Mouse (Mus musculus) forebrain, embryonic 13.5 days (tissue): Measurements from ENCODE around the gene Ywhab. TPM values are rescaled to one million over a fixed set of nuclear protein-coding genes. Genes with fewer than 3 reads are reported as not detected.

Experiments used
- ATAC-seq: fragments of 200-750 bp; cut with Nextera tagmentation; 2 replicates; pipeline ENCODE4 v1.8.0; 2017
- H3K27ac ChIP-seq: fragments of 300-500 bp; sonication (generic); 2 replicates; pipeline ENCODE4 v1.5.1; 2015; ENCODE audit warnings: inconsistent platforms, mild to moderate bottlenecking, moderate library complexity
- H3K27me3 ChIP-seq: fragments of 300-500 bp; sonication (generic); 2 replicates; pipeline ENCODE4 v1.6.1; 2015; ENCODE audit warnings: mild to moderate bottlenecking, inconsistent platforms
- H3K36me3 ChIP-seq: fragments of 300-500 bp; sonication (generic); 2 replicates; pipeline ENCODE4 v1.6.1; 2015; ENCODE audit warnings: mild to moderate bottlenecking, inconsistent platforms; ENCODE audit not compliant: poor library complexity, severe bottlenecking
- H3K4me1 ChIP-seq: fragments of 300-500 bp; sonication (generic); 2 replicates; pipeline ENCODE4 v1.6.1; 2015; ENCODE audit warnings: inconsistent platforms
- H3K4me2 ChIP-seq: fragments of 300-500 bp; sonication (generic); 2 replicates; pipeline ENCODE4 v1.6.1; 2015; ENCODE audit warnings: inconsistent platforms, mild to moderate bottlenecking, moderate library complexity
- H3K4me3 ChIP-seq: fragments of 300-500 bp; sonication (generic); 2 replicates; pipeline ENCODE4 v1.5.1; 2015; ENCODE audit warnings: mild to moderate bottlenecking, inconsistent platforms
- H3K9ac ChIP-seq: fragments of 300-500 bp; sonication (generic); 2 replicates; pipeline ENCODE4 v1.6.1; 2015; ENCODE audit warnings: mild to moderate bottlenecking, inconsistent platforms
- H3K9me3 ChIP-seq: fragments of 300-500 bp; sonication (generic); replicated peaks from 2 replicates; pipeline ENCODE4 v1.6.1; 2016; ENCODE audit warnings: inconsistent platforms
- WGBS: fragments of 180-500 bp; shearing (Covaris S2); methylation state at CpG from one replicate; pipeline ENCODE4 v1.1.7; 2015; 5-methylcytosine and 5-hydroxymethylcytosine counted together
- polyA plus RNA-seq: library from polyadenylated mRNA; unstranded; fragments of >200 nt; fragmentation: Nextera tagmentation; extraction: Ambion mirVana; gene quantifications from 2 replicates; pipeline ENCODE4 v1.2.1, GENCODE M21; 2015

The Ywhab gene
- 361 and 370 TPM in 2 replicates for polyA plus RNA-seq

DNA sequence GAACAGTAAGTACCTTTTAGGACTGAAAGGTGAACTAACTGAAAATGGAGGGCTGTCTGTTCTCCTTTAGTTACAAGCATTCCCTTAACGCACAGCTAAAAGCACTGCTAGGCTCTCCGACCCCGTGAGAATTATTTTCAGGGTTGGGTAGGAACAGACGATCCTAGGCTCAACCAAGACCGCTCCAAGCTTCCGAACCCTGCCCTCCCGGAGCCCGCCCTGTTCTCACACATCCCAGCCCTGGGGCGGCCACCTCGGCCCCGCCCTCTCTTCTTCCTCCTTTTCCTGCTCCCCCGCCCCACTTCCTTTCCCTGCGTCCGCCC, at the start of gene Ywhab:
Gene Ywhab, plus strand, starts transcription at position 307 of the 323 bp plus-strand sequence.
- Histone ChIP-seq H3K27ac (peak within 1 kb of the TSS; percentile 89), H3K27me3 (no peaks in the 10 kb centered on the region), H3K9ac (peak within 1 kb of the TSS; percentile 97), H3K4me1 (peaks cover 32% of the 10 kb centered on the region), H3K4me2 (peak within 1 kb of the TSS; percentile 91), H3K36me3 (peaks cover 7% of the 10 kb centered on the region), H3K4me3 (peak within 1 kb of the TSS; percentile 99), H3K9me3 (no peaks in the 10 kb centered on the region)
- ATAC-seq = no peak
- 0% methylated on average over 12 of the region's 14 CpGs for WGBS

DNA sequence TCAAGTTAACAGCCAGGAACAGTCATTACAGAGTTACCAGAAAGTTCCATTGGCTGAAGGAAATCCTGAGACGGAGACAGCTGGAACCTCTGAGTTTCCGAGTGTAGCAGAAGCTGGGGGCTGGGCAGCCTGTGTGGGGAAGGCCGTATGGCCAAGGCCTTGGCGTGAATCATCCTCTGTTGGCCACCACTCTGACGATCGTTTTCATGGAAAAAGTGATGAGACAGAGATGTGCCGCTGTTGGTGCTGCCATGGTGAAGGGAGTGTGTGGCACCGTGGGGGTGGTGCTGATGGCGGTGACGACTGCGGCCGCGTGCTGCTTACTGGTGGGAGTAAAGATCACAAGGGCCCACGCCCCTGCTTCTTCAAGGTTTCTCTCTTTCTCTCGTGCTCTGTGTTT, 48.5 kb upstream of the Ywhab start:
- no peaks in the 10 kb centered on the region for H3K9me3 ChIP-seq
- H3K4me2 ChIP-seq = no peak overlapping the region
- no peaks in the 10 kb centered on the region for H3K4me1 ChIP-seq
- WGBS = 83% methylated on average over 15 of the region's 15 CpGs
- no peak overlapping the region for H3K27ac ChIP-seq
- no peak overlapping the region for H3K9ac ChIP-seq
- no peaks in the 10 kb centered on the region for H3K27me3 ChIP-seq
- no peak for ATAC-seq
- H3K36me3 ChIP-seq = no peaks in the 10 kb centered on the region
- H3K4me3 ChIP-seq = no peak overlapping the region

DNA sequence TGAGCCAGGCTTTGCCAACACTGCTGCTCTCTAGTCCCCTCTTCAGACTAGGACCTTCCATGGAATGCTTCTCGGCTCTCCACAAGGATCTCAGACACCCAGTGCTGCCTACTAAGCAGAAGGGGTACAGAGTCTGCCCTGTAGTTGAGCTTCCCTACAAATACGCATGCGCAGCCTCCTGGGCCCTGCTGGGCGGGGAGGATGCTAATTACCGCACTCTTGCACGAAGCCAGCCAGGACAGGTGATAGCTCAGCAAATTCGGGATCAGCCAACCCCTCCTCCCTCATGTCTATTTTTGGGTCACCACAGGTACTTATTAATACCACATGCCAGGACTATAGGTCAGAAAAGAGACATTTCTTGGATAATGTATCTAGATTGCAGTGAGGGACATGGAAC, 46.8 kb upstream of the Ywhab start:
- no peaks in the 10 kb centered on the region for H3K9me3 ChIP-seq
- no peak overlapping the region for H3K9ac ChIP-seq
- H3K27ac ChIP-seq = no peak overlapping the region
- no peak overlapping the region for H3K4me2 ChIP-seq
- no peaks in the 10 kb centered on the region for H3K27me3 ChIP-seq
- no peak for ATAC-seq
- H3K4me1 ChIP-seq = no peaks in the 10 kb centered on the region
- H3K36me3 ChIP-seq = no peaks in the 10 kb centered on the region
- no peak overlapping the region for H3K4me3 ChIP-seq
- WGBS = 72% methylated on average over 7 of the region's 7 CpGs

DNA sequence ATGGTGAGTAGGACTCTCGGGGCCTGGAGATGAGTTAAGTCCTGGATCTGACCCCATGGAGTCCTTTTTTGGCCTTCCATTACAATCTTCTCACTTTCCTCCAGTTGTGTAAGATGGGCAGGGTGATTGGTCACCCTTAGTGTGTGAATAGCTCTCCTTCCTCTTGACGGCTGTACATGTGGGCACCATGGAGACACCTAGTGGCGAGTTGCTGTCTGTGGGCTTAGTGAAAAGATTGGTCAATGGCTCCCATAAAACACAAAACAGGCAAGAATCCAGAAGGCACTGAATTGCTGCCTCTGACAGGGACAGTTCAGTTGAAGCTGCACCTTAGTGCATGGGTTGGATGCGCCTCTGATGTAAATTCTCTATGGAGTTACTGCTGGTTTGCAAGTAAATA, 43.0 kb upstream of the Ywhab start:
- Histone ChIP-seq H3K4me2 (no peak overlapping the region), H3K36me3 (no peaks in the 10 kb centered on the region), H3K4me3 (no peak overlapping the region), H3K9ac (no peak overlapping the region), H3K27me3 (no peaks in the 10 kb centered on the region), H3K9me3 (no peaks in the 10 kb centered on the region), H3K4me1 (no peaks in the 10 kb centered on the region), H3K27ac (no peak overlapping the region)
- peak; percentile 63 for ATAC-seq
- 24% methylated on average over 4 of the region's 4 CpGs for WGBS

DNA sequence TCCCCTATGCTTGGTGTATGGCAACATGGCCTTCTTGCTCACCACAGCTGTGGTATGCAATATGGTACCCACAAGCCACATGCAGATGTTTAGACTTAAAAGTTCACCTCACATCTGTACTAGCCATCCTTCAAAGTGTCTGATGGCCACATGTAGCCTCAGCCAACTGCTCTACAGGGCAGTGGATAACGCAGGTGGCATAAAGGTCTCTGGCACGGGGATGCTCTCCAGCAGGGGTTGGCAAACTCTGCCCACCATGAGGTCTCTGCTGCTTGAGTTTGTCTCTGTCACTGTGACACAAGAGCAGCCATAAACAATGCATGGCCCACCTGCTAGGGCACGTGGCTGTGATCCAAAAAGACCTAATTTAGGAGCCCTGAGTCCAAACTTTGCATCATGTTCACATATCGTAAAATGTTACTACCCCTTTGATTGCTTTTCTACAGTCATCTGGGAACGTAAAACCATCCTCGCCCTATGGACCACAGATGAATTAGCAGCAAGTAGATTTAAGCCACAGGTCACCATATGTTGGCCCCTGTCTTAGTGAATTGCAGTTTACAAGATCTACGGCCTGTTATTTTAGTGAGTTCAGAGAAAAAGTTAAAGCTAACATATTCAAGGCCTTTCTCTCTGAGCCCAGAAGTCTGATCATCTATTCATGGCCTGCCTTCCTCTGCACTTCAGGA, 41.0 kb upstream of the Ywhab start:
- Histone ChIP-seq H3K9me3 (0 out of 2 replicates have a peak, but pooled peaks cover 3% of the 10 kb centered on the region), H3K4me1 (no peaks in the 10 kb centered on the region), H3K9ac (no peak overlapping the region), H3K4me3 (no peak overlapping the region), H3K36me3 (no peaks in the 10 kb centered on the region), H3K27me3 (no peaks in the 10 kb centered on the region), H3K27ac (no peak overlapping the region), H3K4me2 (no peak overlapping the region)
- no peak for ATAC-seq
- 77% methylated on average over 7 of the region's 7 CpGs for WGBS

DNA sequence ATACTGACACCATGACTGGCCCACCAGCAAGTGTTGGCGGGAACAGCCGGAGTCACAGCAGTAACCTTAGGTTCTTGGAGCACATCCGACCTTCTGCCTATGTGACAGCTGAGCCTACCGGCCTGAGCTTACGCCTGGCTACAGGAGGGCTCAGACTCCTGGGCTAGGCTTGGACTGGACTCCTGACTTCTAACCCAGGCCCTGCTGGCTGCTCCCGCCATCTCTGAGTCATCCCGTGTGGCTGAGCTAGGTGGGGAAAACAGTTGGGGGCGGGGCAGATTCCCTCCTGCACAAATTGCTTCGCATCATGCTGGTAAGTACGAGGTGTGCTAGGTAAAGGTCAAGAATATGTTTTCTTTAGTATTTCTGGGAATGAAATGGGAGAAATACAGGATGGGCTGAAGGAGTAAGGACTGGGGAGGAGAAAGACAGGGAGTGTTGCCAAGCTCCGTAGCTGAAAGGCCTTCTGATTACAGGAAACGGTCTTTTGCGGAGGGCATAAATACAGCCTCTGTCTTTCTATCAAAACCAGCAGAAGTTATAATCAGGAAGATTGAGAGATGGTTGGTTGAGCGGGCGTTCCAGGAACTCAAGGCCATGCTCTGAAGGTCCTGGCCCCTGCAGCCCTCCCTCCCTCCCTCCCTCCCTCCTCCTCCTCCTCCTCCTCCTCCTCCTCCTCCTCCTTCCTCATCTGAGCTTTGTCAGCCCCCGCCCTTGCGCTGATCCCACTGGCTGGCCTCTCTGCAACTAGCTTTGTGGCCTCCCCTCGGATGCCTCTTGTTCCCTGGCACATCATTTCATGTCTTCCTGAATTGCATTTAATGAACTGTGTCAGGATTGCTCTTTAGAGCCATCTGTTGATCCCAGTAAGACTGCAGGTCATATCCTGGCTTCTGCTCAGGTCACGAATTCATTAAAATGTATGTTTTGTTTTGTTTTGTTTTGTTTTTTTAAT, 29.9 kb upstream of the Ywhab start:
- Histone ChIP-seq H3K4me2 (no peak overlapping the region), H3K9me3 (no peaks in the 10 kb centered on the region), H3K27ac (no peak overlapping the region), H3K4me3 (no peak overlapping the region), H3K27me3 (no peaks in the 10 kb centered on the region), H3K36me3 (no peaks in the 10 kb centered on the region), H3K4me1 (no peaks in the 10 kb centered on the region), H3K9ac (no peak overlapping the region)
- WGBS = 75% methylated on average over 17 of the region's 19 CpGs
- no peak for ATAC-seq

DNA sequence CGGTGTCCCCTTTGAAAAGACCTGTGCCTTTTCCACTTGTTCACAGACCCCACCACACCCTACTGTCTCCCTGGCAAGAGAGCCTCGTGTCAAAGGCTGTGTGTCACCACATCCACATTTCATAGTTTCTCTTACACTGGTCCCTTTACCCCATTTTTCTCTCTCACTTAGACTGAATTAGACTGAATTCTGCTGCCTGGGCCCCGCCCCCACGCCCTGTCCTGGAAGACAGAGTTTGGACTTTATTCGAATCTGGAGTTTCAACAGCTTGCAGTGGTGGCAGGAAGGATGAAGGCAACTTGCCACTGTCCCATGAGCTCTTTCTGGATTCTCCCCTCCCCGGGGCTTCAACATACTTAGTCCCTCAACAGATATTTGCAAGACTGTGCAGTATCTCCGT, 29.1 kb upstream of the Ywhab start:
- WGBS = 79% methylated on average over 7 of the region's 7 CpGs
- Histone ChIP-seq H3K4me3 (no peak overlapping the region), H3K9me3 (no peaks in the 10 kb centered on the region), H3K4me1 (no peaks in the 10 kb centered on the region), H3K27ac (no peak overlapping the region), H3K27me3 (no peaks in the 10 kb centered on the region), H3K9ac (no peak overlapping the region), H3K4me2 (no peak overlapping the region), H3K36me3 (no peaks in the 10 kb centered on the region)
- ATAC-seq = no peak

DNA sequence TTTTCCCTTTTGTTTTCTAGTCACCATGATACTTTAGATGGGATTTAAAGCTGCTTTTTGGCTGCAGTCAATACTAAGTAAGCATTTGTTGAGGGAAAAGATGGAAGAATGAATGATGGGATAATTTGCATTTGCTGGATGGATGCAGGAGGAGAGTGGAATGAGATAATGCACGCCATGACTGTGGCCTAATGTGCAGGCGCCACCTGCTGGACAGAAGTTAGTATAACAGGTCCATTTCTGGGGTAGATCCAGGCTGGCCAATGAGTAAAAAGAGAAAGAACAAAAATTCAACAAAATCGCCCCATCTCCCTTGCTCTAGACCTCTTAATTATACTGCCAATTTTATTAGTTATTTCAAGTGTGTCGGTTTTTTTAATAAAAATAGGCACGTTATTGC, 26.2 kb upstream of the Ywhab start:
- ATAC-seq = 0 out of 2 replicates have a peak, but pooled peaks have one; percentile 43
- Histone ChIP-seq H3K4me2 (no peak overlapping the region), H3K9me3 (no peaks in the 10 kb centered on the region), H3K36me3 (no peaks in the 10 kb centered on the region), H3K4me3 (no peak overlapping the region), H3K27ac (no peak overlapping the region), H3K4me1 (no peaks in the 10 kb centered on the region), H3K27me3 (no peaks in the 10 kb centered on the region), H3K9ac (no peak overlapping the region)
- 5% methylated on average over 5 of the region's 5 CpGs for WGBS

DNA sequence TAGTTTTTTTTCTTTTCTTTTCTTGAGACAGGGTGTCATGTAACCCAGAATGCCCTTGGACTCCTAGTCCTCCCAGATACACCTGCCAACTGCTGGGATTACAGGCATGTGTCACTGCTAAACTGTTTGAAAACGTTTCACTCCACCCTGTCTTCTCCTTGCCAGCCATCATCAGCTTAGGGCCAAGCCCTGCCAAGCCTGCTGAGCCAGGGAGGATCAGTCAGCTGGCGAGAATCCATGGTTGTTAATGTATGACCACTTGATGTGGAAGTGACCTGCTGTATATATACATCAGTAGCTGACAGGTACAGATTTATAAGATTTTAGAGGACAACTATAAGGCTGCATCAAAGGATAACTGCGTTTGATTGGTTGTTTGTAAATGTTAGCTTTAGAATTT, 24.4 kb upstream of the Ywhab start:
- WGBS = 59% methylated on average over 3 of the region's 3 CpGs
- no peak overlapping the region for H3K4me3 ChIP-seq
- H3K4me2 ChIP-seq = no peak overlapping the region
- no peak for ATAC-seq
- no peaks in the 10 kb centered on the region for H3K36me3 ChIP-seq
- no peak overlapping the region for H3K27ac ChIP-seq
- peaks cover 4% of the 10 kb centered on the region; the same call in 1 of the 2 replicates for H3K9me3 ChIP-seq
- H3K4me1 ChIP-seq = no peaks in the 10 kb centered on the region
- no peak overlapping the region for H3K9ac ChIP-seq
- no peaks in the 10 kb centered on the region for H3K27me3 ChIP-seq

DNA sequence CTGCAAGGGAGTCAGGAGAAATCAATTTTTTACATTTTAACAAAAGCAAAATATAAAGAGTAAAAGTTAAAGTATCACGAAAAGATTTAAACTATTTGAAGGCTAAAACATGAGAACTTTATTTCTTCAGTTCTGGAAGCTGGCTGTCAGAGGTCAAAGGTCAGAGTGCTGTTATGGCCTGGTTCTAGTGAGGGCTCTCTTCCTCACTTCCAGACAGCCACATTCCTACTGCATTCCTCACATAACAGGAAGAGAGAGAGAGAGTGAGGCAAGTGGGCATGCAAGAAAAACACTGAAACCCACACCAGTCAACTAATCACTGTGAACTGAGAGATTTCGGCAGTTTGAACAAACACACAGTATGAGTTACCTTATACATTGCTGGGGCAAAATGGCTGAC, 20.7 kb upstream of the Ywhab start:
- Histone ChIP-seq H3K27ac (no peak overlapping the region), H3K9ac (no peak overlapping the region), H3K4me2 (no peak overlapping the region), H3K27me3 (no peaks in the 10 kb centered on the region), H3K36me3 (no peaks in the 10 kb centered on the region), H3K4me3 (no peak overlapping the region), H3K9me3 (peaks cover 8% of the 10 kb centered on the region; the same call in 1 of the 2 replicates), H3K4me1 (no peaks in the 10 kb centered on the region)
- no peak for ATAC-seq
- WGBS = 95% methylated on average over 2 of the region's 2 CpGs

DNA sequence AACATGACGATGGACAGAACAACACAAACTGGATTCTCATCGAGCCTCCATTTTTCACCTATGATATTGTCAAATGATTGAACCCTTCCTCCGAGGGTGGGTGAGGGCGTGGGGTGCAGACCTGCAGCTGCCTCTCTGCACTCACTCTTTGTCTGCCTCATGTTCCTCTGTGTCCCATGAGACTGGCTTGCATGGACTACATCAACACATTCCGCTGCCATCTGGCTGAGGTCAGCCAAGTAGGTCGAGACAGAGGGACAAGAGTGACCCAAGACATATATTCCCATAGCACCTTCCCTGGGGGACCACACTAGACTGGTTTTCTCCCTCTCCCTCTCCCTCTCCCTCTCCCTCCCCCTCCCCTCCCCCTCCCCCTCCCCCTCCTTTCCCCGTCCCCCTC, 18.3 kb upstream of the Ywhab start:
- Histone ChIP-seq H3K27me3 (no peaks in the 10 kb centered on the region), H3K9me3 (peaks cover 8% of the 10 kb centered on the region; the same call in 1 of the 2 replicates), H3K4me2 (no peak overlapping the region), H3K9ac (no peak overlapping the region), H3K4me1 (no peaks in the 10 kb centered on the region), H3K36me3 (no peaks in the 10 kb centered on the region), H3K27ac (no peak overlapping the region), H3K4me3 (no peak overlapping the region)
- WGBS = 95% methylated on average over 6 of the region's 7 CpGs
- no peak for ATAC-seq

DNA sequence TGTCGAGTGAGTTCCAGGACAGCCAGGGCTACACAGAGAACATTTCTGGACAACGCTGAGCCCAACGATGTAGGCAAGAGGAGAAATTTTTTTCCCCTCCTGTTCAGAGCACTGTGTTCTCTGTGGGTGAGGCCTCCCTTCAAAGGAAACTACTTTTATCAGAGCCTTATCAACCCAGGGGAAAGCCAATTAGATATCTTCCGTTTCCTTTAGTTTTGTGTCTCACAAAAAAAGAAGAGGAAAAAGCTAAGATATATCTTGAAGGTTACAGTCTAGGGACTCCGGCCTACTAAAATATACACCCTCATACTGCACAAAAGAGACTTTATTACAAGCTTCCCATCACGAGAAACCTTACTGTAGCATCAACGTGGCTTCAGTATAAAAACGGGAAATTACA, 7.5 kb upstream of the Ywhab start:
- Histone ChIP-seq H3K27ac (no peak overlapping the region), H3K27me3 (no peaks in the 10 kb centered on the region), H3K36me3 (no peaks in the 10 kb centered on the region), H3K9ac (no peak overlapping the region), H3K9me3 (no peaks in the 10 kb centered on the region), H3K4me2 (no peak overlapping the region), H3K4me1 (no peaks in the 10 kb centered on the region), H3K4me3 (no peak overlapping the region)
- no peak for ATAC-seq
- WGBS = 82% methylated on average over 8 of the region's 8 CpGs
